Mouse (Mus musculus) layer of hippocampus, adult 2 months (tissue): Measurements from ENCODE around the gene Ccdc167. TPM values are rescaled to one million over a fixed set of nuclear protein-coding genes. Genes with fewer than 3 reads are reported as not detected.
"Not testable (repeated sequence)": the region's sequence is repeated elsewhere in the genome, so short reads cannot be mapped to it uniquely, and the experiment has no call there.

ENCODE experiments used
- DNase-seq, 2 experiments: peaks; one replicate each; pipeline ENCODE4 v3.0.0; 2022; ENCODE audit warnings: low spot score in 2 of 2
- H3K27ac ChIP-seq: fragments of 200-600 bp; 2 replicates; pipeline ENCODE4 v1.8.1; 2022
- H3K4me3 ChIP-seq: fragments of 200-600 bp; 2 replicates; pipeline ENCODE4 v1.8.1; 2022; ENCODE audit warnings: mild to moderate bottlenecking
- CTCF ChIP-seq: fragments of 200-600 bp; conservative IDR thresholded peaks from 2 replicates; pipeline ENCODE4 v1.8.1; 2022; ENCODE audit warnings: antibody characterized with exemption, mild to moderate bottlenecking, moderate library complexity
- total RNA-seq, 2 experiments: library from RNA; stranded (reverse); gene quantifications; 2 replicates each; pipeline ENCODE4 v1.2.3; 2021

Gene Ccdc167
- total RNA-seq, 2 experiments from 2014 or later: 26.6 TPM

- no peak for TF ChIP-seq CTCF
- no peak overlapping the region for H3K4me3 ChIP-seq
- H3K27ac ChIP-seq: peak overlapping the region; percentile 89
- DNase-seq: no peak
Measured at GRCm38 (mm10) chr17:29732522-29732921, 15.7 kb upstream of the Ccdc167 start.

- Histone ChIP-seq H3K4me3 (no peak overlapping the region), H3K27ac (peak overlapping the region; percentile 89)
- DNase-seq: peak; percentile 79 to 83
- TF ChIP-seq CTCF: no peak
Measured at GRCm38 (mm10) chr17:29731953-29732325, 15.1 kb upstream of the Ccdc167 start.

GRCm38 (mm10) chr17:29731266-29731952 lies 14.6 kb upstream of the Ccdc167 start:
- DNase-seq: no peak
- Histone ChIP-seq H3K4me3 (no peak overlapping the region), H3K27ac (peak overlapping the region; percentile 89)
- TF ChIP-seq CTCF: no peak

- no peak overlapping the region for H3K4me3 ChIP-seq
- peak overlapping the region; percentile 89 for H3K27ac ChIP-seq
- TF ChIP-seq CTCF: no peak
- DNase-seq: no peak
Measured at GRCm38 (mm10) chr17:29730510-29731265, 13.8 kb upstream of the Ccdc167 start.

- Histone ChIP-seq H3K4me3 (no peak overlapping the region), H3K27ac (no peak overlapping the region)
- no peak for DNase-seq
- TF ChIP-seq CTCF: no peak
Measured at GRCm38 (mm10) chr17:29728082-29728481, 11.2 kb upstream of the Ccdc167 start.

GRCm38 (mm10) chr17:29725027-29725620 lies 8.3 kb upstream of the Ccdc167 start:
- TF ChIP-seq CTCF: no peak
- no peak overlapping the region for H3K4me3 ChIP-seq
- no peak for DNase-seq
- H3K27ac ChIP-seq: no peak overlapping the region

- TF ChIP-seq CTCF: no peak
- H3K27ac ChIP-seq: no peak overlapping the region
- H3K4me3 ChIP-seq: no peak overlapping the region
- DNase-seq: no peak
Measured at GRCm38 (mm10) chr17:29724610-29725009, 7.8 kb upstream of the Ccdc167 start.

GRCm38 (mm10) chr17:29720755-29721365 lies 4.0 kb upstream of the Ccdc167 start:
- no peak for TF ChIP-seq CTCF
- Histone ChIP-seq H3K27ac (peak overlapping the region; percentile 52), H3K4me3 (no peak overlapping the region)
- DNase-seq: no peak

- Histone ChIP-seq H3K27ac (peak overlapping the region; percentile 52), H3K4me3 (no peak overlapping the region)
- no peak for TF ChIP-seq CTCF
Measured at GRCm38 (mm10) chr17:29719628-29720575, 3.1 kb upstream of the Ccdc167 start.

GRCm38 (mm10) chr17:29718660-29719059 lies 1.8 kb upstream of the Ccdc167 start:
- Histone ChIP-seq H3K4me3 (no peak overlapping the region), H3K27ac (peak overlapping the region; percentile 44; the same call in 1 of the 2 replicates)
- peak in 1 of 2 experiments; percentile 63 for DNase-seq
- no peak for TF ChIP-seq CTCF

More at GRCm38 (mm10) chr17:29719628-29720575, 3.1 kb upstream of the Ccdc167 start:
- DNase-seq: no peak

GRCm38 (mm10) chr17:29713734-29714133 lies 3.1 kb downstream of the Ccdc167 start:
- DNase-seq, H3K4me3 ChIP-seq, H3K27ac ChIP-seq: not testable (repeated sequence)
- peak; percentile 32 for TF ChIP-seq CTCF

GRCm38 (mm10) chr17:29712565-29712964 lies 4.3 kb downstream of the Ccdc167 start:
- no peak for TF ChIP-seq CTCF
- Histone ChIP-seq H3K4me3 (no peak overlapping the region), H3K27ac (0 out of 2 replicates have a peak overlapping the region, but pooled peaks have one; percentile 21)
- no peak for DNase-seq
